Mouse (Mus musculus): ENCODE data around the gene Ctnnb1. TPM values are rescaled to one million over a fixed set of nuclear protein-coding genes. Genes with fewer than 3 reads are reported as not detected.

Ctnnb1 gene
- polyA plus RNA-seq, 2 experiments: 486 to 783 TPM

DNA sequence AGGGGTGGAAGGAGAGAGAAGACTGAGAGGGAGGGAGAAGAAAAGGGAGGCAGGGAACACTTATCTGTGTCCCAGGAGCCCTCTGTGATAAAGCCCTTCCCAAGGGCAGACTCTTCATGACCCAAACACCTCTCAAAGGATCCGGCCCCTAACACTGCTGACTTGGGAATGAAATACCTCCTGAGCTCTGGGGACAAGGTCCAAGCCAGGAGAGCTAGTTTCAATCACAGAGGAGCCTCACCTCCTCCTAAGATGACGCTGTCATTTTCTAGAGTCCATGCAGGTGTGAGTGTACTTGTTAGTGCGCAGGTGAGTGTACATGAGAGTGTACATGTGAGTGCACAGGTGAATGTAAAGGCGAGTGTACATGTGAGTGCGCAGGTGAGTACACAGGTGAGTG, 56.0 kb downstream of the Ctnnb1 start:
- no peak for DNase-seq (ENCODE audit: low spot score)
- no peak overlapping the region for H3K4me3 ChIP-seq (replicated peaks; ENCODE audit: low read length)
- no peak overlapping the region for H3K27ac ChIP-seq (replicated peaks; ENCODE audit: low read depth, low read length)
- H3K9ac ChIP-seq (ENCODE audit: low read depth, low read length, severe bottlenecking): no peak overlapping the region
- 98% methylated on average over 5 of the region's 5 CpGs for WGBS
- H3K9me3 ChIP-seq (ENCODE audit: control insufficient read depth, low read length): no peaks in the 10 kb centered on the region
- H3K4me1 ChIP-seq (ENCODE audit: control insufficient read depth, insufficient read depth, low read length): peaks cover 7% of the 10 kb centered on the region; the same call in 1 of the 2 replicates
- TF ChIP-seq POLR2A (IDR thresholded peaks at IDR 0.05; ENCODE audit: borderline replicate concordance, extremely low read depth, insufficient read depth, insufficient read length): no peak
- no peaks in the 10 kb centered on the region for H3K36me3 ChIP-seq (ENCODE audit: control insufficient read depth, insufficient read depth, low read length)
- no peak for ATAC-seq (ENCODE audit: low FRiP score, low read depth)
- H3K27me3 ChIP-seq (ENCODE audit: control insufficient read depth, insufficient read depth, low read length): no peaks in the 10 kb centered on the region
- H3K4me2 ChIP-seq (replicated peaks; ENCODE audit: low read depth, low read length, severe bottlenecking): no peak overlapping the region

DNA sequence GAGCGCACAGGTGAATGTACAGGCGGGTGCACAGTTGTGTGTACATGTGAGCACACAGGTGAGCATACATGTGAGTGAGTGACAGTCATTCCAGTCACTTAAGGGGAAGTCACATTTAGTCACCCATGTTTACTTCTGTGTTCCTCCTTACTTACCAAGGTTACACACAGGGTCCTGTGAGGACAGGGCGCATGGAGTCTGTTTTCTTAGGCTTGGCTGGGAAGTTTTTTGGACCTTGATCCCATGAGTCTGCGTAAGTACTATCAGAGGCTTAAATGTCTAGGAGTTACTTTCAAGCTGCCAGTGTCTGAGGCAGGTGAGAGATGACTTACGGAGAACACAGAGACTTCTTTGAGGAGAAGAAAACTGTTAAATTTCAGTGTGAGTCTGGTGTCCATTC, 56.5 kb downstream of the Ctnnb1 start:
- H3K27ac ChIP-seq (replicated peaks; ENCODE audit: low read depth, low read length): no peak overlapping the region
- H3K36me3 ChIP-seq (ENCODE audit: control insufficient read depth, insufficient read depth, low read length): no peaks in the 10 kb centered on the region
- TF ChIP-seq POLR2A (IDR thresholded peaks at IDR 0.05; ENCODE audit: borderline replicate concordance, extremely low read depth, insufficient read depth, insufficient read length): no peak
- no peaks in the 10 kb centered on the region for H3K27me3 ChIP-seq (ENCODE audit: control insufficient read depth, insufficient read depth, low read length)
- no peaks in the 10 kb centered on the region for H3K9me3 ChIP-seq (ENCODE audit: control insufficient read depth, low read length)
- no peak overlapping the region for H3K4me3 ChIP-seq (replicated peaks; ENCODE audit: low read length)
- H3K4me2 ChIP-seq (replicated peaks; ENCODE audit: low read depth, low read length, severe bottlenecking): no peak overlapping the region
- ATAC-seq (ENCODE audit: low FRiP score, low read depth) (no peak), DNase-seq (ENCODE audit: low spot score) (no peak)
- WGBS: 95% methylated on average over 5 of the region's 5 CpGs
- H3K9ac ChIP-seq (ENCODE audit: low read depth, low read length, severe bottlenecking): no peak overlapping the region
- H3K4me1 ChIP-seq (ENCODE audit: control insufficient read depth, insufficient read depth, low read length): peaks cover 7% of the 10 kb centered on the region; the same call in 1 of the 2 replicates

DNA sequence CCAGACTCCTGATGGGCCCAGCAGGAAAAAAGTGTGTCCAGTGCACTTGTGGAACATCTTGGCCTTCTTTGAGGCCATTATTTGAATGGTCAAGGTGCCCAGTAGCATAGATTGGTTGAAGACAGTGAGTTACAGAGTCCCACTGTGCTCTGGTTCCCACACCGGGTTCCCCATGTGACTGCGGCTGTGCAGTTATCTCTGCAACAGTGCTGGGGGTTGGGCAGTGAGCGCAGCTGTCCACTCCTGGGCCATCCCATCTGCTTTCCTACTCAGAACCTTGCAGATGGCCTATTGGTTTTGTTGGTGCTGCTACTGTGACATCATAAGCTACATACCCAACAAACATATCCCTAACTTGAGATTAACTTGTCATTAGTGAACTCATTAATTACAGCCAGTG, 57.2 kb downstream of the Ctnnb1 start:
- H3K4me1 ChIP-seq (ENCODE audit: control insufficient read depth, insufficient read depth, low read length): peaks cover 7% of the 10 kb centered on the region; the same call in 1 of the 2 replicates
- no peaks in the 10 kb centered on the region for H3K9me3 ChIP-seq (ENCODE audit: control insufficient read depth, low read length)
- no peak overlapping the region for H3K27ac ChIP-seq (replicated peaks; ENCODE audit: low read depth, low read length)
- TF ChIP-seq POLR2A (IDR thresholded peaks at IDR 0.05; ENCODE audit: borderline replicate concordance, extremely low read depth, insufficient read depth, insufficient read length): no peak
- DNase-seq (ENCODE audit: low spot score) (no peak), ATAC-seq (ENCODE audit: low FRiP score, low read depth) (no peak)
- no peaks in the 10 kb centered on the region for H3K27me3 ChIP-seq (ENCODE audit: control insufficient read depth, insufficient read depth, low read length)
- H3K36me3 ChIP-seq (ENCODE audit: control insufficient read depth, insufficient read depth, low read length): no peaks in the 10 kb centered on the region
- H3K4me2 ChIP-seq (replicated peaks; ENCODE audit: low read depth, low read length, severe bottlenecking): no peak overlapping the region
- 96% methylated on average over 3 of the region's 3 CpGs for WGBS
- no peak overlapping the region for H3K4me3 ChIP-seq (replicated peaks; ENCODE audit: low read length)
- H3K9ac ChIP-seq (ENCODE audit: low read depth, low read length, severe bottlenecking): no peak overlapping the region

DNA sequence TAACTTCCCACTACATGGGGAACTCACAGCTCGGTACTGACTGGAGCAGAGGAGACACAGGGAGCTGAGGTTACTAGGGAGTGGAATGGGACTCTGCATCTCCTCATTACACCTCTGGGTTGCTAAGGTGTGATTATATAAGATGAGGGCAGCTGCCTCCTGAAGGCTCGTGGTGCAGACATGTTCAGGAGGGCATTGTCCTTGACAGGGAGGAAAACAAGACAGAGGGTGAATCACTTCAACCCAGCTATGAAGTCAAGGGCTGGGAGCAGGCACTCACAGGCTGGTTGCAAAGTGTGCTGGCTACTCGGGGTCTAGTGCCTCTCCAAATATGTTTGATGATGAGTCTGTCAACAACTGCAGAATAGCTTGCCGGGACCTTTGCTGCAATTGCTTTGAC, 58.0 kb downstream of the Ctnnb1 start:
- Histone ChIP-seq H3K27ac (replicated peaks; ENCODE audit: low read depth, low read length) (no peak overlapping the region), H3K4me3 (replicated peaks; ENCODE audit: low read length) (no peak overlapping the region), H3K4me2 (replicated peaks; ENCODE audit: low read depth, low read length, severe bottlenecking) (no peak overlapping the region), H3K36me3 (ENCODE audit: control insufficient read depth, insufficient read depth, low read length) (no peaks in the 10 kb centered on the region), H3K27me3 (ENCODE audit: control insufficient read depth, insufficient read depth, low read length) (no peaks in the 10 kb centered on the region), H3K4me1 (ENCODE audit: control insufficient read depth, insufficient read depth, low read length) (peaks cover 7% of the 10 kb centered on the region; the same call in 1 of the 2 replicates), H3K9ac (ENCODE audit: low read depth, low read length, severe bottlenecking) (no peak overlapping the region), H3K9me3 (ENCODE audit: control insufficient read depth, low read length) (no peaks in the 10 kb centered on the region)
- DNase-seq (ENCODE audit: low spot score) (no peak), ATAC-seq (ENCODE audit: low FRiP score, low read depth) (no peak)
- WGBS: 71% methylated on average over 4 of the region's 4 CpGs
- no peak for TF ChIP-seq POLR2A (IDR thresholded peaks at IDR 0.05; ENCODE audit: borderline replicate concordance, extremely low read depth, insufficient read depth, insufficient read length)

DNA sequence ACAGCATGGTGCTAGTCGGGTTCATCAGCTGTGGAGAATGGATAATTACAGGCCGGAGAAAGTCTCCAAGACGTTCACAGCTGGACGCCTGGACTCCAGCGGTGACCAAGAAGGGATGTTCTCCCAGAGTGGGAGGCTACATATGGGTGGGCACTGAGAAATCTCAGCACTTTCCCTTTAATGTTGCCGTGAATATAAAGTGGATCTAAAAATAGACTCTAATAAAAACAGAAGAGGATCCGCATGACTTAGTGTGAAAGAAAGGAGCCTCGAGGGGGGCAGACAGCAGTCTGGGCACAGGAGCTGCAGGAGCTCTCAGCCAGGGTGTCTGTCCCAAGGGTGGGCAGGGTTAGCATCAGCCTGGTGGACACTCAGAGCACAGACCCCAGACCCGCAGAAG, 59.1 kb downstream of the Ctnnb1 start:
- Histone ChIP-seq H3K4me2 (replicated peaks; ENCODE audit: low read depth, low read length, severe bottlenecking) (no peak overlapping the region), H3K4me1 (ENCODE audit: control insufficient read depth, insufficient read depth, low read length) (peaks cover 7% of the 10 kb centered on the region; the same call in 1 of the 2 replicates), H3K27me3 (ENCODE audit: control insufficient read depth, insufficient read depth, low read length) (no peaks in the 10 kb centered on the region), H3K36me3 (ENCODE audit: control insufficient read depth, insufficient read depth, low read length) (no peaks in the 10 kb centered on the region), H3K9me3 (ENCODE audit: control insufficient read depth, low read length) (no peaks in the 10 kb centered on the region), H3K27ac (replicated peaks; ENCODE audit: low read depth, low read length) (no peak overlapping the region), H3K9ac (ENCODE audit: low read depth, low read length, severe bottlenecking) (no peak overlapping the region), H3K4me3 (replicated peaks; ENCODE audit: low read length) (no peak overlapping the region)
- DNase-seq (ENCODE audit: low spot score) (no peak), ATAC-seq (ENCODE audit: low FRiP score, low read depth) (no peak)
- no peak for TF ChIP-seq POLR2A (IDR thresholded peaks at IDR 0.05; ENCODE audit: borderline replicate concordance, extremely low read depth, insufficient read depth, insufficient read length)
- WGBS: 51% methylated on average over 9 of the region's 9 CpGs
